Mouse (Mus musculus): Measurements from ENCODE around the gene Pigz. TPM values are rescaled to one million over a fixed set of nuclear protein-coding genes. Genes with fewer than 3 reads are reported as not detected.
A peak's percentile ranks its signal among the peaks of the same experiment; 100 is the strongest.
"Not testable (repeated sequence)": the region's sequence is repeated elsewhere in the genome, so short reads cannot be mapped to it uniquely, and the experiment has no call there.

Gene Pigz
- polyA plus RNA-seq, 1 experiment from 2014 or later, result 0.73 TPM

DNA sequence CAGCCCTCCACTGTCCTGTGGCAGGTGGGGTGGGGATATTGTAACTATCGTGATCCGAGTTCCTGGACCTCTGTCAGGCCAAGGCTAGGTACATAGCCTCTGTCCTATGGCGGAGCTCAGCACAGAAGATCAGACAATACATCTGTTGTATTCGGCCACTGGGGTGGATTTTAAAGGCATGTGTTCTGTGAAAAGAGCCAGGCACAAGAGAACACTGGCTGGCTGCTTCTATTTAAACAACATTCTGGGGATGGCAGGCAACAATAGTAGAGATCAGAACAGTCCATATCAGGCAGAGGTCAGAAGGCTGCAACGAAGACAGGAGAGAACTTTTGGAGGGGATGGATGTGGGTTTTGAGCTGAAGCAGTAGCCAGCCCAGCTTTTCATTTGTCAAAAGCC lies 1.4 kb upstream of the Pigz start:
- H3K4me3 ChIP-seq, result no peak overlapping the region
- no peak overlapping the region for H3K27ac ChIP-seq
- WGBS, result 61% methylated on average over 5 of the region's 5 CpGs
- no peak overlapping the region for H3K9ac ChIP-seq
- peak overlapping the region; percentile 95; the same call in 1 of the 2 replicates for H3K4me2 ChIP-seq
- peaks cover 32% of the 10 kb centered on the region for H3K4me1 ChIP-seq (replicated peaks)
- ATAC-seq (replicated peaks; ENCODE audit: insufficient number of reproducible peaks, insufficient read depth, low FRiP score, low read depth), result no peak
- H3K36me3 ChIP-seq, result no peaks in the 10 kb centered on the region
- H3K27me3 ChIP-seq, result peaks cover 35% of the 10 kb centered on the region
- H3K9me3 ChIP-seq (replicated peaks), result no peaks in the 10 kb centered on the region

DNA sequence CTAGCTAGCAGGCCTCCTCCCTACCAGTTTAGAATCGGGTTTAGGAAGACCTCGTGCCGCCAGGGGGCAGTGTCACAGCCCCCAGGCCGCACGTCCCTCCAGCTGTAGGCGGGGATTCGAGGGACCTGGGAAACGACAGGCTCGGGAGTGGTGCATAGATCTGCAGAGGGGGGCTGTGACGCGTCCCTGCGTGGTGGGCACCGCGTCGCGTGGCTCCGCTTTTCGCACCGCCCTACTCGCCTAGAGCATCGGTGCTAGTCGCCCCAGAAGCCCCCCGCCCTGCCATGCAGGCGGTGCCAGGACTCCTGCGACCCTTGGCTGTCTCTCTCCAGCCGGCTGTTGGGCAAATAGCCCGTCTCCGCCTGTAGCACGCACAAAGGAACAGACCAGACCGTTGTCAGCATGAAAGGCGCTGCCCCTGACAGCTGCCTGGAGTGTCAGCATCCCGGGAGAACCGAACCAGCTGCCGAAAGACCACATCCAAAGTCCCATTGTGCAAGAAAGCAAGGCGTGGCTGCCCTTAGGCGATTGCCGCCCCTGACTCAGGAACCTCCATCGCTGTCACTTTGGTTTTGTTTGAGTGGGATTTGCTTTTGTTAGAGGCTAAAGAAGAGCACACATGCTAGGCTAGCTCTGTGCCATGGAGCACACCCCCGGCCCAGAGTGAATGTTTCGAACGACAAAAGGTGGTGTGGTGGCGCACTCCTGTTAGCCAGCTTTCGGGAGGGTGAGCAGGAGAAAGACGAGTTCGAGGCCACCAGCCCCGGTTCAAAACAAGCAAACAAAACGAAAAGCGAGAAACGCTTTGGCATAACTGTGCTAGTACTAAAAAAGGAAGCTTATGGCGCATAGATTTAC lies 582 bp upstream of the Pigz start:
- Histone ChIP-seq H3K4me2 (peak overlapping the region; percentile 95), H3K9ac (peak overlapping the region; percentile 52), H3K27ac (peak overlapping the region; percentile 23; the same call in 1 of the 2 replicates), H3K36me3 (no peaks in the 10 kb centered on the region), H3K9me3 (replicated peaks) (no peaks in the 10 kb centered on the region), H3K4me3 (peak overlapping the region; percentile 59), H3K4me1 (replicated peaks) (peaks cover 32% of the 10 kb centered on the region), H3K27me3 (peaks cover 35% of the 10 kb centered on the region)
- under 1% methylated on average over 50 of the region's 50 CpGs for WGBS
- ATAC-seq (replicated peaks; ENCODE audit: insufficient number of reproducible peaks, insufficient read depth, low FRiP score, low read depth), result peak; percentile 88

- H3K9me3 ChIP-seq (replicated peaks), result no peaks in the 10 kb centered on the region
- H3K27ac ChIP-seq, result no peak overlapping the region
- peak overlapping the region; percentile 59 for H3K4me3 ChIP-seq
- H3K36me3 ChIP-seq, result no peaks in the 10 kb centered on the region
- peaks cover 35% of the 10 kb centered on the region for H3K27me3 ChIP-seq
- ATAC-seq (replicated peaks; ENCODE audit: insufficient number of reproducible peaks, insufficient read depth, low FRiP score, low read depth), result no peak
- 26% methylated on average over 13 of the region's 13 CpGs for WGBS
- peaks cover 32% of the 10 kb centered on the region for H3K4me1 ChIP-seq (replicated peaks)
- peak overlapping the region; percentile 95 for H3K4me2 ChIP-seq
- 0 out of 2 replicates have a peak overlapping the region, but pooled peaks have one; percentile 9 for H3K9ac ChIP-seq
Observed at GRCm38 (mm10) chr16:31934550-31935010, 929 bp downstream of the Pigz start.

GRCm38 (mm10) chr16:31935091-31935979 lies 1.7 kb downstream of the Pigz start:
- 3% methylated on average over 36 of the region's 36 CpGs for WGBS
- Histone ChIP-seq H3K27ac (no peak overlapping the region), H3K36me3 (no peaks in the 10 kb centered on the region), H3K4me1 (replicated peaks) (peaks cover 32% of the 10 kb centered on the region), H3K27me3 (peaks cover 35% of the 10 kb centered on the region), H3K4me3 (peak overlapping the region; percentile 59), H3K9me3 (replicated peaks) (no peaks in the 10 kb centered on the region), H3K9ac (peak overlapping the region; percentile 9; the same call in 1 of the 2 replicates), H3K4me2 (peak overlapping the region; percentile 62)
- no peak for ATAC-seq (replicated peaks; ENCODE audit: insufficient number of reproducible peaks, insufficient read depth, low FRiP score, low read depth)

GRCm38 (mm10) chr16:31936568-31936967 lies 2.9 kb downstream of the Pigz start:
- no peak for ATAC-seq (replicated peaks; ENCODE audit: insufficient number of reproducible peaks, insufficient read depth, low FRiP score, low read depth)
- WGBS, result 84% methylated on average over 4 of the region's 4 CpGs
- Histone ChIP-seq H3K4me1 (replicated peaks) (peaks cover 32% of the 10 kb centered on the region), H3K27me3 (peaks cover 35% of the 10 kb centered on the region), H3K9me3 (replicated peaks) (no peaks in the 10 kb centered on the region), H3K27ac (no peak overlapping the region), H3K4me2 (no peak overlapping the region), H3K36me3 (no peaks in the 10 kb centered on the region), H3K4me3 (no peak overlapping the region), H3K9ac (no peak overlapping the region)

DNA sequence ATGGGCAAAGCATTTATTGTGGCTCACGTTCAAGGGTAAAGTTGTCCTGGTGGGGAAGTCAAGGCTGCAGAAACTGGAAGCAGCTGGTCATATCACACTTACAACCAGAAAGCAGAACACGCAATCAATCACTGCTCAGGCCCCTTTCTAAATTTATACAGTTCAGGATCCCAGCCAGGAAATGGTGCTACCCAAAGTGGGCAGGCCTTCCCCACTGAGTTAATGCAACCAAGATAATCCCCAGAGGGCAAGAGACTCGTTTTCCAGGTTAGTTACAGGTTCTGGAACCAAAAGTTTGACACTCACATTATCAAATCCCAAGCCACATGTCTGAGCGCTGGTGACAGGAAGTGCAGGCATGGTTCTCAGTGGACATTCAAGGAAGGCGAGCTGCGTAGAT lies 5.2 kb downstream of the Pigz start:
- Histone ChIP-seq H3K4me3 (no peak overlapping the region), H3K9ac (no peak overlapping the region), H3K27ac (no peak overlapping the region), H3K4me1 (replicated peaks) (peaks cover 18% of the 10 kb centered on the region), H3K36me3 (no peaks in the 10 kb centered on the region), H3K27me3 (peaks cover 27% of the 10 kb centered on the region), H3K4me2 (no peak overlapping the region), H3K9me3 (replicated peaks) (no peaks in the 10 kb centered on the region)
- WGBS, result 60% methylated on average over 6 of the region's 6 CpGs
- no peak for ATAC-seq (replicated peaks; ENCODE audit: insufficient number of reproducible peaks, insufficient read depth, low FRiP score, low read depth)

- peaks cover 10% of the 10 kb centered on the region for H3K4me1 ChIP-seq (replicated peaks)
- WGBS, result 70% methylated on average over 2 of the region's 2 CpGs
Observed at GRCm38 (mm10) chr16:31940586-31940985, 6.9 kb downstream of the Pigz start.

DNA sequence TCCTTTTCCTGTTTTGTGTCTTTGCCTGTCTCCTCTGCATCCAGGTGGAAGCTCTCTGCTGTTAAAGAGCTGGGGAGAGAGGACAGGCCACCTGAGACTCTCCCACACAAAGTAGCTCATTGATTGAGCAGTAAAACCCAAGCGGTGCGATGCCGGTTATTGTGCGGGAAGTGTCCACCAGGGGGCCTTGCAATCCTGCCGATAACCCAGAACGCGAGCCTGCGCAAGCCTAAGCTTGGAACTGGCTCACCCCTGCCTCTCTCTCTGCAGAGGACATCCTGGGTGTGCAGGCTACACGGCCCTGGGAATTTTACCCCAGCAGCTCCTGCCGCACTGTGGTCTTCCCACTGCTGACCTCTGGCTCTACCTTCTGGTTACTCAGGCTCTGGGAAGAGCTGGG lies 10.3 kb downstream of the Pigz start:
- H3K4me1 ChIP-seq (replicated peaks), result peaks cover 30% of the 10 kb centered on the region
- H3K9ac ChIP-seq, result no peak overlapping the region
- H3K27me3 ChIP-seq, result no peaks in the 10 kb centered on the region
- H3K36me3 ChIP-seq, result no peaks in the 10 kb centered on the region
- no peak overlapping the region for H3K4me2 ChIP-seq
- no peak overlapping the region for H3K4me3 ChIP-seq
- 4% methylated on average over 10 of the region's 10 CpGs for WGBS
- ATAC-seq (replicated peaks; ENCODE audit: insufficient number of reproducible peaks, insufficient read depth, low FRiP score, low read depth), result no peak
- no peak overlapping the region for H3K27ac ChIP-seq
- no peaks in the 10 kb centered on the region for H3K9me3 ChIP-seq (replicated peaks)

More at GRCm38 (mm10) chr16:31940586-31940985, 6.9 kb downstream of the Pigz start:
- Histone ChIP-seq H3K4me2 (no peak overlapping the region), H3K27me3 (peaks cover 10% of the 10 kb centered on the region), H3K9me3 (replicated peaks) (no peaks in the 10 kb centered on the region), H3K4me3 (no peak overlapping the region), H3K9ac (no peak overlapping the region), H3K36me3 (no peaks in the 10 kb centered on the region), H3K27ac (no peak overlapping the region)
- ATAC-seq (replicated peaks; ENCODE audit: insufficient number of reproducible peaks, insufficient read depth, low FRiP score, low read depth), result no peak

DNA sequence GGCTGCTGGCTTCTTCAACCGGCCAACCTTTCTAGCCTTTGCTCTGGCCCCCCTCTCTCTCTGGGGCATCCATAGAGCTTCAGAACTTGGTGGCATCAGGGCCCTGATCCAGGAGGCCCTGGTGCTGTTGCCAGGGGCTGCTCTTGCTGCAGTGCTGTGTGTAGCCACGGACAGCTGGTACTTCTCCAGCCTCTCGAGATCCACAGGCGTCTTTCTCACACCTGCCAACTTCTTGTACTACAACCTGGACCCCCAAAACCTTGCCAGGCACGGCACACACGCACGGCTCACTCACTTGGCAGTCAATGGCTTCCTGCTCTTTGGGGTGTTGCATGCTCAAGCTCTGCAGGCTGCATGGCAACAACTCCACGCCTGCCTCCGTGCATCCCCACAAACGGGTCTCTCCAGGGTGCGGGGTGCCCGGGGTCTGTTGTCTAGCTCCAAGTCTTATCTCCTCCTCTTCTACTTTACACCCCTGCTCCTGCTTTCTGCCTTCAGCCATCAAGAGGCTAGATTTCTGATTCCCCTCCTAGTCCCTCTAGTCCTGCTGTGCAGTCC lies 11.1 kb downstream of the Pigz start:
- WGBS, result 85% methylated on average over 12 of the region's 12 CpGs

DNA sequence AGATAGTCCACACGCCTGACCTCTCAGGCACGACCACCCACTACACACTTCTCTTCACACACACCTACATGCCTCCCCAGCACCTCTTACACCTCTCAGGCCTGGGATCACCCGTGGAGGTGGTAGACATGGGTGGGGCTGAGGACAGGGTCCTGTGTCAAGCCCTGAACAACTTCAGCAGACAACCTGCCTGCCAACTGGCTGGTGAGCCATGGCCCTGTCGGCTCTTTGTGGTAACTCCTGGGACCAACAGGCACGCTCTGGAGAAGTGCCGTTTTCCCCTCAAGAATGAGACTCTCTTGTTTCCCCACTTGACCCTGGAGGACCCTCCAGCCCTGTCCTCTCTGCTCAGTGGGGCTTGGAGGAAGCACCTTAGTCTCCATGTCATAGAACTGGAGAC lies 11.7 kb downstream of the Pigz start:
- 79% methylated on average over 6 of the region's 6 CpGs for WGBS
- H3K9ac ChIP-seq, result no peak overlapping the region
- H3K4me3 ChIP-seq, result no peak overlapping the region
- H3K4me1 ChIP-seq (replicated peaks), result peaks cover 38% of the 10 kb centered on the region
- no peak overlapping the region for H3K27ac ChIP-seq
- no peak overlapping the region for H3K4me2 ChIP-seq
- no peaks in the 10 kb centered on the region for H3K36me3 ChIP-seq
- no peak for ATAC-seq (replicated peaks; ENCODE audit: insufficient number of reproducible peaks, insufficient read depth, low FRiP score, low read depth)
- no peaks in the 10 kb centered on the region for H3K9me3 ChIP-seq (replicated peaks)
- no peaks in the 10 kb centered on the region for H3K27me3 ChIP-seq

More for the DNA sequence above, 11.1 kb downstream of the Pigz start:
- Histone ChIP-seq H3K9ac (no peak overlapping the region), H3K4me2 (no peak overlapping the region), H3K27me3 (no peaks in the 10 kb centered on the region), H3K36me3 (no peaks in the 10 kb centered on the region), H3K4me1 (replicated peaks) (peaks cover 38% of the 10 kb centered on the region), H3K9me3 (replicated peaks) (no peaks in the 10 kb centered on the region), H3K4me3 (no peak overlapping the region), H3K27ac (no peak overlapping the region)
- ATAC-seq (replicated peaks; ENCODE audit: insufficient number of reproducible peaks, insufficient read depth, low FRiP score, low read depth), result no peak

GRCm38 (mm10) chr16:31945986-31946385 lies 12.3 kb downstream of the Pigz start:
- H3K4me1 ChIP-seq (replicated peaks), result peaks cover 38% of the 10 kb centered on the region
- not testable (repeated sequence) for H3K27ac ChIP-seq; H3K4me3 ChIP-seq; H3K36me3 ChIP-seq; ATAC-seq (replicated peaks; ENCODE audit: insufficient number of reproducible peaks, insufficient read depth, low FRiP score, low read depth); H3K9ac ChIP-seq; H3K4me2 ChIP-seq; H3K9me3 ChIP-seq (replicated peaks); H3K27me3 ChIP-seq
- 92% methylated on average over 6 of the region's 6 CpGs for WGBS

Data from heart, embryonic 15.5 days (tissue).